ENCODE assay signal across 7 mouse cellular contexts in genomic region chr2:49505151-49505550, GRCm38 (mm10). TPM values are rescaled to one million over a fixed set of nuclear protein-coding genes. Genes with fewer than 3 reads are reported as not detected.
A peak's percentile ranks its signal among the peaks of the same experiment; 100 is the strongest.
DNase-seq lines count a peak whose midpoint lies in the region.
"Not testable (repeated sequence)": the region's sequence is repeated elsewhere in the genome, so short reads cannot be mapped to it uniquely, and the experiment has no call there.

No protein-coding gene starts in this region.

- DNase-seq in cerebellum, adult 11-12 months = peak; percentile 20
- peak; percentile 24 to 45 for DNase-seq in cerebellum, postnatal 25 days
- DNase-seq in gastrocnemius, postnatal 10 days = peak; percentile 11
- peak; percentile 25 for DNase-seq in kidney, postnatal 10 days
- DNase-seq in left cerebral cortex, postnatal 4 days = peak; percentile 26
- DNase-seq in retina, postnatal 1 day = peak; percentile 17
- DNase-seq in testis, postnatal 10 days (ENCODE audit: low spot score) = peak; percentile 44

- intact Hi-C loops in left cerebral cortex, postnatal 4 days (cut with DNase I) = not testable (repeated sequence)

RNA-seq across cellular contexts. Expression of gene Epc2, which starts 53.9 kb away (rescaled TPM):
- 10 to 100 TPM; 17.2 to 17.5 TPM for total RNA-seq in gastrocnemius, postnatal 10 days (2021)
- 10 to 100 TPM; 56.2 to 61.7 TPM for total RNA-seq in left cerebral cortex, postnatal 4 days (2021)

Comparison
In these comparisons a context has a peak if more than half of its experiments do, and no peak if none do; other contexts are left out.
1. Peak in every context shown above with its lines: DNase-seq.